Mouse (Mus musculus) forebrain, embryonic 11.5 days (tissue): ENCODE results near the gene Trmt61a. TPM values are rescaled to one million over a fixed set of nuclear protein-coding genes. Genes with fewer than 3 reads are reported as not detected.

Experiments
- ATAC-seq: fragments of 200-750 bp; cut with Nextera tagmentation; replicated peaks from 2 replicates; pipeline ENCODE4 v1.8.0; 2017; ENCODE audit warnings: moderate TSS enrichment; ENCODE audit not compliant: low FRiP score
- DNase-seq: peaks from one replicate; pipeline ENCODE4 v3.0.0-alpha.2; 2017; ENCODE audit warnings: low spot score
- H3K27ac ChIP-seq: fragments of 300-500 bp; sonication (generic); 2 replicates; pipeline ENCODE4 v1.5.1; 2014; ENCODE audit warnings: low read depth, low read length
- H3K27me3 ChIP-seq: fragments of 300-500 bp; sonication (generic); 2 replicates; pipeline ENCODE4 v1.6.1; 2014; ENCODE audit warnings: mild to moderate bottlenecking, low read length, mixed read lengths; ENCODE audit not compliant: control insufficient read depth, insufficient read depth
- H3K36me3 ChIP-seq: fragments of 300-500 bp; sonication (generic); 2 replicates; pipeline ENCODE4 v1.6.1; 2014; ENCODE audit warnings: mild to moderate bottlenecking, low read length, moderate library complexity, mixed read lengths; ENCODE audit not compliant: control insufficient read depth, insufficient read depth
- H3K4me1 ChIP-seq: fragments of 300-500 bp; sonication (generic); replicated peaks from 2 replicates; pipeline ENCODE4 v1.6.1; 2014; ENCODE audit warnings: low read length, mixed read lengths; ENCODE audit not compliant: control insufficient read depth, insufficient read depth
- H3K4me2 ChIP-seq: fragments of 300-500 bp; sonication (generic); 2 replicates; pipeline ENCODE4 v1.6.1; 2014; ENCODE audit warnings: low read depth, mild to moderate bottlenecking, low read length, moderate library complexity, mixed read lengths; ENCODE audit not compliant: severe bottlenecking
- H3K4me3 ChIP-seq: fragments of 300-500 bp; sonication (generic); 2 replicates; pipeline ENCODE4 v1.5.1; 2014; ENCODE audit warnings: low read depth, low read length
- H3K9ac ChIP-seq: fragments of 300-500 bp; sonication (generic); 2 replicates; pipeline ENCODE4 v1.6.1; 2014; ENCODE audit warnings: low read length
- H3K9me3 ChIP-seq: fragments of 300-500 bp; sonication (generic); 2 replicates; pipeline ENCODE4 v1.6.1; 2016; ENCODE audit warnings: low read length, mixed read lengths; ENCODE audit not compliant: control insufficient read depth
- WGBS: fragments of 180-500 bp; shearing (Covaris S2); extraction: QIAGEN DNeasy Blood & Tissue Kit; methylation state at CpG from one replicate; pipeline ENCODE4 v1.1.7; 2014; 5-methylcytosine and 5-hydroxymethylcytosine counted together
- polyA plus RNA-seq: library from polyadenylated mRNA; unstranded; fragments of >200 nt; fragmentation: Nextera tagmentation; extraction: Ambion mirVana; gene quantifications from 2 replicates; pipeline ENCODE4 v1.2.1, GENCODE M21; 2014

Trmt61a gene
- polyA plus RNA-seq, 1 experiment from 2014 or later: 12.9 TPM

DNA sequence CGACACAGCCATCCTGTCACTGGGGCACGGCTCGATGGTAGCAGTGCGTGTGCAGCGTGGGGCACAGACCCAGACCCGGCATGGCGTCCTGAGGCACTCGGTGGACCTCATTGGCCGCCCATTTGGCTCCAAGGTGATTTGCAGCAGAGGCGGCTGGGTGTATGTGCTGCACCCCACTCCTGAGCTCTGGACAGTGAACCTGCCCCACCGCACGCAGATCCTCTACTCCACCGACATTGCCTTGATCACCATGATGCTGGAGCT, 697 bp downstream of the Trmt61a start:
- ATAC-seq (no peak), DNase-seq (no peak)
- H3K9me3 ChIP-seq: no peaks in the 10 kb centered on the region; the same call in 1 of the 2 replicates
- H3K9ac ChIP-seq: peak overlapping the region; percentile 73
- H3K4me1 ChIP-seq: peaks cover 14% of the 10 kb centered on the region; the same call in 1 of the 2 replicates
- 5% methylated on average over 13 of the region's 13 CpGs for whole genome bisulfite sequencing
- peaks cover 2% of the 10 kb centered on the region; the same call in 1 of the 2 replicates for H3K27me3 ChIP-seq
- no peaks in the 10 kb centered on the region; the same call in 1 of the 2 replicates for H3K36me3 ChIP-seq
- H3K27ac ChIP-seq: no peak overlapping the region
- peak overlapping the region; percentile 98 for H3K4me2 ChIP-seq
- H3K4me3 ChIP-seq: peak overlapping the region; percentile 91

DNA sequence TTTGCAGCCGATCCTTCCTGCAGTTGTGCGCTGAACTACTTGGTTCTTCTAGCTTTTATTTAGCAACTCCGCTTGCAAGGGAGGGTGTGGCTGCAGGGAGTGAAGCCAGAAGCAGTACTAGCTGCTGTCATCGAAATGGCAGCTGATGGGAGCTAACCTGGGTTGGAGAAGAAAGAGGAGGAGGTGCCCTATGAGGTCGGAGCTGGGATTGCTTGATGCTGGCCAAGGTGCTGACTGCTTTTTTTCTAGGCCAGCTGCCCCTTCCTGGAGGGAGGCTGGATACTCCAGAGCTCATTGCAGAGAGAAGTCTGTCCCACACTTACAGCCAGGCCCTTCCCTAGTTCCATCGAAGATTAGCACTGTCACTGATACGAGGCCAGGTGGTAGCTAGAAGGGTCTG, 1.1 kb downstream of the Trmt61a start:
- H3K4me3 ChIP-seq: peak overlapping the region; percentile 91
- WGBS: 61% methylated on average over 7 of the region's 7 CpGs
- ATAC-seq (no peak), DNase-seq (no peak)
- H3K9me3 ChIP-seq: no peaks in the 10 kb centered on the region; the same call in 1 of the 2 replicates
- H3K27ac ChIP-seq: no peak overlapping the region
- H3K4me2 ChIP-seq: peak overlapping the region; percentile 98
- peaks cover 14% of the 10 kb centered on the region; the same call in 1 of the 2 replicates for H3K4me1 ChIP-seq
- H3K27me3 ChIP-seq: peaks cover 2% of the 10 kb centered on the region; the same call in 1 of the 2 replicates
- H3K36me3 ChIP-seq: no peaks in the 10 kb centered on the region; the same call in 1 of the 2 replicates
- H3K9ac ChIP-seq: peak overlapping the region; percentile 73

- DNase-seq: no peak
- 92% methylated on average over 13 of the region's 13 CpGs for WGBS
These were observed 2.8 kb downstream of the Trmt61a start for GRCm38 (mm10) chr12:111680661-111681060.

DNA sequence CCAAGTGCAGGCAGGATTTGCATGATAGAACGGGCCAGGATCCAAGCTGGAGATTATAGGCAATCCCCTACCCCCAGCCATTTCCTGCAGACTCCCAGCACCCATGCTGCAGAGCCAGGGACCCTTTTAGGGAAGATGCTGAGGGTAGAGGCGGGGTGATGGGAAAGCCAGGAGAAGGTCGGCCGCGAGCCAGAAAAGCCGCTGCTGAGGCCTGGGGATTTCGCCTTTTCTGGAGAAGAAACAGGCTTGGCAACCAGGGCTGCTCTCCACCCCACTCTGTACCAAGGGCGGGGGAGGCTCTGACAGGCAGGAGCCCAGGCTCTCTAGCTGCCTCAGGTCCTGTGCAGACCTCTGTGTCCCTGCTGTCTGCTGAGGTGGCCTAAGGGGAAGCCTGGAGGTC, 3.4 kb downstream of the Trmt61a start:
- H3K27ac ChIP-seq: no peak overlapping the region
- peaks cover under 1% of the 10 kb centered on the region; the same call in 1 of the 2 replicates for H3K27me3 ChIP-seq
- no peak overlapping the region for H3K4me2 ChIP-seq
- no peak for DNase-seq
- no peak for ATAC-seq
- no peak overlapping the region for H3K9ac ChIP-seq
- H3K36me3 ChIP-seq: no peaks in the 10 kb centered on the region; the same call in 1 of the 2 replicates
- 92% methylated on average over 8 of the region's 8 CpGs for WGBS
- H3K4me3 ChIP-seq: no peak overlapping the region
- H3K4me1 ChIP-seq: peaks cover 14% of the 10 kb centered on the region; the same call in 1 of the 2 replicates
- no peaks in the 10 kb centered on the region; the same call in 1 of the 2 replicates for H3K9me3 ChIP-seq

More at GRCm38 (mm10) chr12:111680661-111681060, 2.8 kb downstream of the Trmt61a start:
- no peak overlapping the region for H3K27ac ChIP-seq
- ATAC-seq: no peak
- H3K4me1 ChIP-seq: peaks cover 14% of the 10 kb centered on the region; the same call in 1 of the 2 replicates
- H3K4me3 ChIP-seq: no peak overlapping the region
- H3K27me3 ChIP-seq: peaks cover 2% of the 10 kb centered on the region; the same call in 1 of the 2 replicates
- no peaks in the 10 kb centered on the region; the same call in 1 of the 2 replicates for H3K9me3 ChIP-seq
- H3K4me2 ChIP-seq: no peak overlapping the region
- no peak overlapping the region for H3K9ac ChIP-seq
- no peaks in the 10 kb centered on the region; the same call in 1 of the 2 replicates for H3K36me3 ChIP-seq

GRCm38 (mm10) chr12:111682003-111682402, 4.1 kb downstream of the Trmt61a start:
- 88% methylated on average over 5 of the region's 5 CpGs for WGBS
- H3K9me3 ChIP-seq: no peaks in the 10 kb centered on the region; the same call in 1 of the 2 replicates
- no peak overlapping the region for H3K27ac ChIP-seq

DNA sequence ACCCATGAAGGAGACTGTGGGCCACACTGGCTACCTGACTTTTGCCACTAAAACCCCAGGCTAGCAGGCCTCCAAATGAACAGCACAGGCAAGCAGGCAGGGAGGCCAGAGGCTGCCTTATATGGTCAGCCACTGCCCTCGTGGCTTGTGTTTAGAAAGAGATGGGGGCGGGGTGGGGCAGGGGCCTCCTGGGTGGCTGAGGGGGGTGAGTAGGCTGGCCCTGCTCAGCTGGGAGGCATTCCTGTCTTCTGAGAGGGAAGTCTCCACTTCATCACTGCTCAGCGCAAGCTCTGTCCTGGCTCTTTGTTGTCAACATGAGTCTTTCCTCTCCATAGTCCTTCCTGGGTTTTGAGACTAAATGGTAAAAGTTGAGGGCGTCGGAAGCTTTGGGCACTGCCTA, 4.9 kb downstream of the Trmt61a start:
- no peaks in the 10 kb centered on the region; the same call in 1 of the 2 replicates for H3K9me3 ChIP-seq
- ATAC-seq (no peak), DNase-seq (no peak)
- no peak overlapping the region for H3K4me3 ChIP-seq
- H3K27ac ChIP-seq: no peak overlapping the region
- H3K4me1 ChIP-seq: peaks cover 15% of the 10 kb centered on the region
- no peak overlapping the region for H3K9ac ChIP-seq
- no peaks in the 10 kb centered on the region; the same call in 1 of the 2 replicates for H3K36me3 ChIP-seq
- no peaks in the 10 kb centered on the region for H3K27me3 ChIP-seq
- WGBS: 71% methylated on average over 5 of the region's 5 CpGs
- H3K4me2 ChIP-seq: no peak overlapping the region

More at GRCm38 (mm10) chr12:111682003-111682402, 4.1 kb downstream of the Trmt61a start:
- no peak for ATAC-seq
- Histone ChIP-seq H3K4me2 (no peak overlapping the region), H3K9ac (no peak overlapping the region), H3K27me3 (no peaks in the 10 kb centered on the region), H3K4me3 (no peak overlapping the region), H3K36me3 (no peaks in the 10 kb centered on the region; the same call in 1 of the 2 replicates), H3K4me1 (peaks cover 14% of the 10 kb centered on the region; the same call in 1 of the 2 replicates)
- no peak for DNase-seq

- Histone ChIP-seq H3K36me3 (no peaks in the 10 kb centered on the region; the same call in 1 of the 2 replicates), H3K9ac (no peak overlapping the region), H3K4me2 (no peak overlapping the region), H3K27me3 (no peaks in the 10 kb centered on the region), H3K27ac (0 out of 2 replicates have a peak overlapping the region, but pooled peaks have one; percentile 18), H3K4me1 (peaks cover 19% of the 10 kb centered on the region), H3K4me3 (no peak overlapping the region), H3K9me3 (no peaks in the 10 kb centered on the region)
- ATAC-seq (no peak), DNase-seq (no peak)
- WGBS: 86% methylated on average over 4 of the region's 4 CpGs
These were observed 8.5 kb downstream of the Trmt61a start for GRCm38 (mm10) chr12:111686390-111686789.

- Histone ChIP-seq H3K9me3 (no peaks in the 10 kb centered on the region), H3K4me3 (no peak overlapping the region), H3K27me3 (no peaks in the 10 kb centered on the region), H3K9ac (peak overlapping the region; percentile 52), H3K36me3 (no peaks in the 10 kb centered on the region; the same call in 1 of the 2 replicates), H3K4me1 (peaks cover 28% of the 10 kb centered on the region), H3K4me2 (no peak overlapping the region), H3K27ac (peak overlapping the region; percentile 68; the same call in 1 of the 2 replicates)
- DNase-seq (no peak), ATAC-seq (0 out of 2 replicates have a peak, but pooled peaks have one; percentile 22)
- WGBS: 34% methylated on average over 14 of the region's 14 CpGs
These were observed 9.6 kb downstream of the Trmt61a start for GRCm38 (mm10) chr12:111687350-111688068.
